Mouse (Mus musculus): Measurements from ENCODE around the gene Vamp4.

DNA sequence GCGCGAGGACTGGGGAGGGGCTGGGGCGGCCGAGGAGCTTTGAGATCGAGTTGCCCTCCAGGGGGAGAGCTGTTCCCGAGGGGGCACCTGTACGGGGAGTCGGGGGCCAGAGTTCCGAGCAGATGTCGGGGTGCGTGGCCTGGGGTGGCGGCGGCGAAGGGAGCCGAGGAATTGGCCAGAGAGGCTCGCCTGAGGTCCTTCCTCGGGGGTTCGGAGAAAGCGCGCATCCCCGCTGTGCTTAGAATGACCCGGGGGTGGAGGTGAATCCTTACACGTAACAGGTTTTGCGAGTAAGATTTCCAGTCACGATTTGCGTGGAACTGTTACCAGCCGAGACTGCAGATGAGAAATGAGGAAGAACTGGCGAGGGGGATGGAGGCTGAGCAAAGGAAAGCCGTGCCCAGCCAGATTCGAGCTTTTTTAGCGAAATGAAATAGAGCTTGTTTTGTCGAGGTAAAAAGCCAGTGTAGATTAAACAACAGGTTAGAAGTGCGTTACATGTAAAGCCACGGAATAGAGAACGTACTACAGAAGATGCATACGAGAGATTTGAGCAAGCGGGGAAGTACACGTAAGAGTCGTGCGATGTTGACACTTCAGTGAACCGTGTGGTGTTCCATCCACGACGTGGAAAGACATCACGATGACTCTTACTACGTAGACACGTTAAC, 751 bp downstream of the Vamp4 start:
- TF ChIP-seq CTCF (IDR thresholded peaks at IDR 0.05; ENCODE audit: low read depth) (no peak), EP300 (IDR thresholded peaks at IDR 0.05; ENCODE audit: low read depth) (no peak; the same call in 1 of the 2 replicates)

Data from heart, postnatal 0 days (tissue).